9 mouse cellular contexts compared by ENCODE assay signal in genomic region chr5:119844994-119845393, GRCm38 (mm10). TPM values are rescaled to one million over a fixed set of nuclear protein-coding genes. Genes with fewer than 3 reads are reported as not detected.
DNase-seq lines count a peak whose midpoint lies in the region; ATAC-seq and TF ChIP-seq lines count a peak whose summit lies in the region.
"Had no signal": no experiment of that assay in that cellular context is flagged by ENCODE, and none has a peak within 500 bp of the region (broad histone marks: within the 10 kb centered on the region; RNA-seq: fewer than 3 reads in every experiment).

No protein-coding gene starts in this region.

- H3K9ac ChIP-seq in heart, embryonic 15.5 days: peak overlapping the region; percentile 12; the same call in 1 of the 2 replicates
- H3K9ac ChIP-seq in liver, embryonic 12.5 days: no peak overlapping the region

- peak; percentile 26 for DNase-seq in kidney, postnatal 10 days
- no peak for DNase-seq in kidney, adult 2 months
- DNase-seq in embryo, embryonic 10.5 days (ENCODE audit: low spot score): peak; percentile 82
- no peak for DNase-seq in gastrocnemius, adult 8-10 months (ENCODE audit: low spot score in 2 of 2)
- DNase-seq in cerebellum, postnatal 4 days (ENCODE audit: low spot score in 2 of 2): no peak

- no peaks in the 10 kb centered on the region for H3K4me1 ChIP-seq in kidney, adult 2 months (ENCODE audit: control insufficient read depth, insufficient read depth, low read length)
- peaks cover 34% of the 10 kb centered on the region for H3K4me1 ChIP-seq in heart, embryonic 15.5 days (replicated peaks)
- H3K4me1 ChIP-seq in liver, embryonic 12.5 days: no peaks in the 10 kb centered on the region

- no peak for TF ChIP-seq CTCF in kidney, adult 2 months (conservative IDR thresholded peaks at IDR 0.05; ENCODE audit: insufficient read depth, insufficient read length, low read depth, low read length)

- H3K27ac ChIP-seq in kidney, adult 2 months (ENCODE audit: insufficient read depth, low read depth, low read length): no peak overlapping the region
- H3K27ac ChIP-seq in heart, embryonic 15.5 days: peak overlapping the region; percentile 67
- H3K27ac ChIP-seq in liver, embryonic 12.5 days: no peak overlapping the region

- H3K4me2 ChIP-seq in heart, embryonic 15.5 days: peak overlapping the region; percentile 49
- peak overlapping the region; percentile 28 for H3K4me2 ChIP-seq in liver, embryonic 12.5 days

- WGBS in kidney, adult 2 months: under 1% methylated on average over 21 of the region's 21 CpGs
- WGBS in heart, embryonic 15.5 days: 2% methylated on average over 21 of the region's 21 CpGs
- 3% methylated on average over 21 of the region's 21 CpGs for WGBS in liver, embryonic 12.5 days (ENCODE audit: insufficient replicate concordance)

- no peaks in the 10 kb centered on the region for H3K9me3 ChIP-seq in heart, embryonic 15.5 days (replicated peaks)
- H3K9me3 ChIP-seq in liver, embryonic 12.5 days (replicated peaks): no peaks in the 10 kb centered on the region

- TF ChIP-seq POLR2A in kidney, adult 2 months (IDR thresholded peaks at IDR 0.05; ENCODE audit: low read depth, low read length): no peak

- peak; percentile 81 for ATAC-seq in heart, embryonic 15.5 days (replicated peaks; ENCODE audit: insufficient number of reproducible peaks, insufficient read depth, low FRiP score, low read depth)
- no peak for ATAC-seq in liver, embryonic 12.5 days
- no peak for ATAC-seq in activated CD4-positive, CD25-positive, alpha-beta regulatory T cell, adult 4 months

- H3K4me3 ChIP-seq in kidney, adult 2 months (ENCODE audit: insufficient read depth, low read depth, low read length): no peak overlapping the region
- H3K4me3 ChIP-seq in heart, embryonic 15.5 days: peak overlapping the region; percentile 17
- H3K4me3 ChIP-seq in liver, embryonic 12.5 days: no peak overlapping the region

- H3K36me3 ChIP-seq in kidney, adult 2 months (ENCODE audit: control insufficient read depth, insufficient read depth, low read length): no peaks in the 10 kb centered on the region
- H3K36me3 ChIP-seq in heart, embryonic 15.5 days: 0 out of 2 replicates have a peak, but pooled peaks cover 9% of the 10 kb centered on the region
- H3K36me3 ChIP-seq in liver, embryonic 12.5 days: no peaks in the 10 kb centered on the region
- H3K36me3 ChIP-seq: G1E had no signal

- H3K27me3 ChIP-seq in kidney, adult 2 months (replicated peaks; ENCODE audit: control insufficient read depth, insufficient read depth, low read length): no peaks in the 10 kb centered on the region
- peaks cover 16% of the 10 kb centered on the region for H3K27me3 ChIP-seq in heart, embryonic 15.5 days
- H3K27me3 ChIP-seq in liver, embryonic 12.5 days (replicated peaks): peaks cover 87% of the 10 kb centered on the region

RNA-seq across cellular contexts. Expression of gene Tbx5, which starts 12.5 kb away (rescaled TPM):
- 0.05 and 0.06 TPM in 2 replicates for polyA plus RNA-seq in kidney, adult 2 months (2012; rRNA removed)
- polyA plus RNA-seq in heart, embryonic 15.5 days (2015; fragmentation: Nextera tagmentation; extraction: Ambion mirVana): 30.1 and 33.8 TPM in 2 replicates
- 0.27 and 0.83 TPM in 2 replicates for polyA plus RNA-seq in liver, embryonic 12.5 days (2016; fragmentation: Nextera tagmentation; extraction: Ambion mirVana)
- not detected for polyA plus RNA-seq in activated CD4-positive, CD25-positive, alpha-beta regulatory T cell, adult 4 months (2017; shearing (Covaris generic))
- under 1 TPM in 1 of 4 experiments, not detected in 3; 0.05 TPM for total RNA-seq in gastrocnemius, adult 8-10 months (2022)
- polyA plus RNA-seq: G1E had no signal

Comparison
In these comparisons a context has a peak if more than half of its experiments do, and no peak if none do; other contexts are left out.
1. DNase-seq: peak in kidney, postnatal 10 days (single experiment) and embryo, embryonic 10.5 days (single experiment); none in kidney, adult 2 months (single experiment), gastrocnemius, adult 8-10 months (0 of 2) and cerebellum, postnatal 4 days (0 of 2).
2. RNA of gene Tbx5, which starts 12.5 kb away (polyA plus RNA-seq): 30.1 to 33.8 TPM in heart, embryonic 15.5 days; 0.27 to 0.83 TPM in liver, embryonic 12.5 days, 0.05 to 0.06 TPM in kidney, adult 2 months and not detected in activated CD4-positive, CD25-positive, alpha-beta regulatory T cell, adult 4 months; every median in the first group is over 10 times any median in the second.